Mouse (Mus musculus) cerebellum, adult 9-10 months (tissue): ENCODE data around the gene Apobec3.

ENCODE experiments used
- DNase-seq: peaks from one replicate; pipeline ENCODE4 v3.0.0; 2022

Apobec3 gene

DNA sequence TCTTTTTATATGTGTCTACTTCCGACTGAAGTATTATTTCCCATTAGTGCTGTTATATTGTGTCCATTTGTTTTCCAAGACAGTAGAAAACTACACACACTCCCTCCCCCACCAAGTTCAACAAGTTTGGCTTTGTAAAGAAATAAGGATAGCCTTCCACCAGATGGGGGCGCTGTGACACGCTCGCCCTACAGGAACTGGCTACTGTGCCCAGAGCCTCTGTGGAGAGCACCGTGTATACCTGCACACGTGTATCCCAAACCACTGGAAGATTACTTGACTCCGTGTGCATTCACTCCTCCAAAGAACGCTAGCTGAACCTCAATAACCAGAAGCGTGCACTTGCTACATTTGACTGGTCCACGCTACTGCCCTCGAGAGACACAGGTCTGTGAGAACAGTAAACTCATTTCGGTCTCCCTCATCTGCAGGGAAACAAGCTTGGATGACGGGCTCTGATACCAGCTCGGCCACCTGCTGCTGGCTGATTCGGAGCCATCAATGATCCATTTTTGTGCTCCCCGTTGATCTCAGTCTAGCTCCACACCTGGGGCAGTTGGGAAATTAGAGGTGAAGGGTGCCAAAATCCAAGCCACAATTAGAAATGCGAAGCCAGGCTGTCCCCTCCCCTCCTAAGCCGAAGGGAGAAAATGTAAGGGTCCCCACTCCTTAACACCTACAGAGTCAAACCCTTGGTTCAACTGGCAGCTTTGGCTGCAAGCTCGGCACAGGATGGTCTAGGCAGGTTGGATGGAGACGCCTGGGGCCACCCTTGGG lies at the start of gene Apobec3:
Gene Apobec3, plus strand, starts transcription at position 224 of the 777 bp plus-strand sequence.
- peak; percentile 62 for DNase-seq

DNA sequence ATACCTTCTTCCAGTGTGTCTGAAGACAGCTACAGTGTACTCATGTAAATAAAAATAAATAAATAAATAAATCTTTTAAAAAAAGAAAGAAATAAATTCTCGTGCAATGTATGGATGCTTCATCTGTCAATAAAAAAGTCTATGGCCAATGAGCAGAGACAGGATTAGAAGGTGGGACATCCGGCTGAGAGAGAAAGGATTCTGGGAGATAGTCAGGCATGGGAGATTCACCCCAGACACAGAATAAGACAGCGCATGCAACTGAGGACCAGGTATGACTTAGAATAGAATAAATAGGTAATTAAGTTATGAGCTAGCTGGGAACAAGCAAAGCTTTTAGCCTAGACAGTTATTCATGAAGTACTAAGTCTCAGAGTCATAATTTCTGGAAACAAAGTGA lies 48.5 kb upstream of the Apobec3 start:
- DNase-seq = no peak

GRCm38 (mm10) chr15:79845986-79846385 lies 45.5 kb upstream of the Apobec3 start:
- DNase-seq = no peak

DNA sequence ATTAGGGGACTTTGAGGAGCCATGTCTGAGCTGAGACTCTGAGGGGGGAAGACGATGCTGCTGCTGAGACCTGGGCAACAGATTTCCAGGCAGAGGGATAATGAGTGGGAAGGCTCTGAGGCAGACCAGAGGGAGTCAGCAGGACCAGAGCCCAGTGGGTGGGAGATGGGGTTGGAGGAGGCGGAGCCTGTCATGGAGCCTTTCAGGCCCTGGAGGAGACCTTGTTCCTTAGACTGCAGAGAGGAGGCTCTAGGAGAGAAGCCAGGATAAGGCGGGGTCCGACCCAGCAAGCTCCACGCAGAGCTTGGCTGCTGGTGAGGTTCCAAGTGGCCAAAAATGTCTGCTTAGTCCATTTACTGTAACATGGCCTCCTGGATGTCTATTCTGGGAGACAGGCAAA lies 44.4 kb upstream of the Apobec3 start:
- no peak for DNase-seq

- DNase-seq = no peak
These were observed 41.3 kb upstream of the Apobec3 start for GRCm38 (mm10) chr15:79850143-79850542.

DNA sequence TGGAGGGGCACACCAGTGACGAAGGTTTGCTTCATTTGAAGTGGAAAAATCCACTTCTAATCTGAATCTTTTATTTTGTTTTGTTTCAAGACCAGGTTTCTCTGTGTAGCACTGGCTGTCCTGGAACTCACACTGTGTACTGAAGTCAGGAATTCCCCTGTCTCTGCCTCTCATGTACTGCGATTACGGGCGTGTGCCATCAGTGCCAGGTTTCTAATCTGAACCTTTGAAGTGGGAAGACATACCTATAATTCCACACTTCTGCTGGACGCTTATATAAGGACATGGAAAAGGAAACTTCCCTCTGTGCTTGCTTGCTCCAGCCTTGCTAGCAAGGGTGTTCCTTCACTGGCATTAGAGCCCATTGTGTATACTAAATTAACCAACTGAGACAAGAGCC lies 32.5 kb upstream of the Apobec3 start:
- no peak for DNase-seq

- no peak for DNase-seq
These were observed 31.6 kb upstream of the Apobec3 start for GRCm38 (mm10) chr15:79859821-79860220.

GRCm38 (mm10) chr15:79867260-79868002 lies 24.0 kb upstream of the Apobec3 start:
- no peak for DNase-seq

DNA sequence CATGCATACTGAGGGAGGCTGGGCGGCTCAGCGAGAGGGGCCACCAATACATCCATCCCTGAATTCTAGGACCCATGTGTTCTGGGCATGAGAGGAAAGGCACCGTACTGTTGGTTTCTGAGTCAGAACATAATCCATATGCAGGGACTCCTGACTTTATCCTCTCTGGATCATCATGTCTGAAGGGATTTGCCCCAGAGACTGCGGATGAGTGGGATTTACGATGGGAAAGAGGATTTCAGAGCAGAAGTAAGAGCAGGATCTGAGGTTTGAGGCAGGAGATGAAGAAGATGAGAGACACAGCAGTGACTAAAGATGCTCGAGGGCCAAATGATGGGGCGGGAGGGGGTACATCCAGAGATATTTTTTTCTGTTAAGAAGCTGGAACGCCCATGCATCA lies 17.9 kb upstream of the Apobec3 start:
- DNase-seq = no peak

- DNase-seq = no peak
These were observed 17.5 kb upstream of the Apobec3 start for GRCm38 (mm10) chr15:79873995-79874394.

DNA sequence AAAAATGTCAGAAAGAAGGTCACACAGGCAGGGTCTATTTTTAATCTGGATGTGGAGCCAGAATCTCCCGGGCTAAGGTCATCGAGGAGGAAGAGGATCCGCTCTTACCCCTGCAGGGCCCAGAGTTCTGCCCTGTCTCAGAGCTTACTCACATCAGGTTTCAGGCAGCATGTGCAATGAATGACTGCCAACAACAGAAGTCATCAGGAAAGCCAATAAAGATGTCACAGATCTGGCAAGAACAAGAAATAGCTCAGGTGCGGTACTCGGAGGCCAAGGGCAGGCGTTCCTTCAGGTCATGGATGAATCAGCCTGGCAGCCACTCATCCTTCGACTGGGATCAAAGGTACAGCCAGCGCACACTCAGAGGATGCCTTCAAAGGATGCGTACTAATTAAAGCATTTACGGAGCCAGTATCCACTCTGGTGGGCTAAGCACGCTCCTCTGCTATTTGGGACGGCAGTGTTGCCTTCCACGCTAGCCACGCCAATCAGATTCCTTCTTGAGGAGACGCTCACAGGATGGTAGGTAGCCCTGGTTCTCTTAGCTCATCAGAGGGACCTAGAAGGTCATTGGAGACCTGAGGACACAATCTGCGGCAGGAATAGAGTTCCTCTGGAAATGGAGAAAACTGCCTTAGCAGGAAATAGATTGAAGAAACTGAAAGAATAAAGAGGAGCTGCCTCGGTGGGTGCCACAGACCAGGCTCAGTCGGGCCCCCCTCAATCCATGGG lies 16.0 kb upstream of the Apobec3 start:
- no peak for DNase-seq

DNA sequence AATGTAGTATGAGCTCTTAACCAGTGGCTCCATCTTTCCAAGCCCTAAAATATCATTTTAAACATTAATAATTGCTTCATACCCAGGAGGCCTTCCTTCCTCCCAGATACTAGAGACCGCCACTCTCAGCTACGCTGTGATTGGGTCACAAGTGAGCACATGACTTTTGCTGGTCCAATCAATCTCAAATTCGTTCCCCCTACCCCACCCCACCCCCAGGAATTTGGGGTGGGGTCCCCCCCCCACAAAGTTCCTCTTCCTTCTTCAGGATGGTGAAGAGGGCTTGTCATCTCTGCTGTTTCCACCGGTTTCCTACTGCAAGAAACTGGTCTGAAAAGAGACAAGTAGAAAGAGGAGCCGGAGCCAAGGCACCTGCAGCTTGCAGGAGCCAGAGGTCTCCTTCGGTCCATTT lies 12.7 kb upstream of the Apobec3 start:
- DNase-seq = no peak

GRCm38 (mm10) chr15:79879319-79879718 lies 12.1 kb upstream of the Apobec3 start:
- peak; percentile 67 for DNase-seq

DNA sequence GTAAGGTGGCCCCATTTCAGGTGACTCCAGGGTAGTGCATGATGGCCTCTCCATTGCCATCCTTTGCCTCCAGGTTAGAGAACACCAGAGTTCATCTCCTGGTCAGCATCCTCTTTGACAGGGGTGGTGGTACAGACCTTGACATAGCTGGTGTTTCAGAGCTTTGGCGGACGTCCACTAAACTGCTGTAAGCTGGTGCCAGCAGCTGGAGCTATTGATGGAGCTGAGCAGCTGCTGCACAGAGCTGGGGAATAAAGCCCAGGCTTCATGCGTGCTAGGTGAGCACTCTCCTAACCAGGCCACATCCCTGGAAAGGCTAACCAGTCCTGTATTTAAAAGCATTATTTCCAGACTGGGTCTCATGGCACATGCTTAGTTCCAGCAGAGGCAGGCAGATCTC lies 11.0 kb upstream of the Apobec3 start:
- DNase-seq = no peak

DNA sequence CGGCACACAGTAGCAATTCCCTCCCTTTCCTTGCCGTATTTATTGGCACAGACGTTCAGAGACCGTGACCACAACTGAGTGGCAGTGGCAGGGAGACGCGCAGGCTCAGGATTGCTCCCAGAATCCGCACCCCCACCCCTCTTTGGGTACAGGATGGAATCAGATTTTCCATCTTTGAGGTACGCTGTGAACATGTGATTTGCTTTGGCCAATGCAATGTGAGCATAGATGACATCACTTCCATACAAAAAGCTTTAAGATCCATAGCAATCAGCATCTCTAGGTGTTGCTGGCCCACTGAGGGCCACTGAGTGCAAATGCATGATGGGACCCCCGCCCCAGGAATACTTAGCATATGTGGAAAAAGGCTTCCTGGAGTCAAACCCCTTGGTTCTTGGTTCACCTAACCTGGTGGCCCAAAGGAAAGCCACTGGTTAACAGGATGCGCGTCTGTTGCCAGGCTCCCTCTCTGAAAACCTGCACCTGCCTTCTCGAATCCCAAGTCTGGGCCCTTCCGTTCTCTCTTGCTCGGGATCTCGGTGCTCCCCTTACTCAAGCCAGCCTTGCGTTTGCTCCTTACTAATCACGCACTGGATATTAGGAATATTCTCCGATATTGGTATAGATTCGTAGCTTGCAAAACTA lies 8.7 kb upstream of the Apobec3 start:
- peak; percentile 73 for DNase-seq

DNA sequence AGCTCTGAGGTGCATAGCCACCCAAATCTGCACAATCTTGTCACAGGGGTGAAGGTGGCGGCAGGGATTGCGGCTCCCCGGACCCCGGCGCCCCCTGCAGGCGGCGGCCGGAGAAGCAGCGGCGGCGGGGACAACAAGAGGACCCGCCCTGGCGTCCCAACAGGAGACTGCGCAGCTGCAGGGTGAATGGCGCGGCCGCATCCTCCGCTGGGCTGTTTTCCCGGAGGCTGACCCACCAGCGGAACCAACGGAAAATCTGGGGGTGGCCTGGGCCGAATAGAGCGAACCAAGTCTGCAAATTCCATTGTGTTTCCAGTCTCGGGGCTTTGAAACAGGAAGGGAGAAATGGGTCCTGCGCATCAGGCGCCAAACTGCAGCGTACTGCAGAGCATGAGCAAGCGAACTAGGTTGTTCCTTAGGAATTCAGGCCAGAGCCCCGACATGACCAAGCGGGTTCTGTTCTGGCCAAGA lies 8.1 kb upstream of the Apobec3 start:
- DNase-seq = peak; percentile 96

- DNase-seq = no peak
These were observed 6.6 kb upstream of the Apobec3 start for GRCm38 (mm10) chr15:79884820-79885219.

- DNase-seq = no peak
These were observed 718 bp downstream of the Apobec3 start for GRCm38 (mm10) chr15:79892213-79892541.

DNA sequence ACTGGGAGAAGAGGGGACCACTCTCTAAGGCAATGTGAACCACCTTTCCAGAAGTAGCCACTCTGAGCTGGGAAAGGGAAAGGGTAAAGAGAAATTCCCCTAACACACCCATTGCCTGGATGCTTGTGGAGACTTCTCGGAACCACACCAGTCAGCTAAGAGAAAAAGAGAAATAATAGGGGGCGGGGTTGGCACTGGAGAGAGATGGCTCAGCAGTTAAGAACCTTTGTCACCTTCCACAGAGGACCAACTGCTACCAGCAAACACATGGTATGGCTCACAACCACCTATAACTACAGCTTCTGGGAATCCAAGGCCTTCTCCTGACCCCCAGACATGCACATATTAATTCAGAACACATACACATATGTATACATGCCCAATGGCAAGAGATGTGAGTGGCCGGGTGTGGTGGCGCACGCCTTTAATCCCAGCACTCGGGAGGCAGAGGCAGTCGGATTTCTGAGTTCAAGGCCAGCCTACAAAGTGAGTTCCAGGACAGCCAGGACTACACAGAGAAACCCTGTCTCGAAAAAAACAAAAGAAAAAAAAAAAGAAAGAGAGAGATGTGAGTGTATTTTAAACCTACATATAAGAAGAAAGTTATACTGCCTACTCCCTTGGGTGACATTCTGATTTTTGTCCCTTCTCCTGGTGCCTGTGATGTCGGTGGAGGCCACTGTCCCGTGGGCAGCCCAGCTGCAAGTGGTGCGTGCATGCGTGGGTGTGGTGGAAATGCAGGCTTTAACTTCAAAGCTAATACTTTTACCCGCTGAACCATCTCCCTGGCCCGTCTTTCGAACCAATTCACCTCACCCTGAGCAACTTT lies 1.8 kb downstream of the Apobec3 start:
- DNase-seq = no peak

DNA sequence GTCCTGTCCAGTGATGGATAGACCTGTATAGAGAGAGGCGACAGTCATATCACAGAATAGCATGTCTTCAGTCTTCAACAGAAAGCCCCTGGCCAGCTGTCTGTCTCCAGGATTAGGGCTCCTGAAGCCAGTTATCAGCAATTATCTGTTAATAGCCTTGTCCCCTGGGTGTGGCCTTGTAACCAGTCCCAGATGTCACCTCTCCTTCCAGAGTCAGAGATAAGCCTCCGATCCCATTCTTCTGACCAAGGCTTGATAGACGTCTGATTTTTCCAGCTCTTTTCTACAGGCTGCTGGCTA lies 2.3 kb downstream of the Apobec3 start:
- no peak for DNase-seq

DNA sequence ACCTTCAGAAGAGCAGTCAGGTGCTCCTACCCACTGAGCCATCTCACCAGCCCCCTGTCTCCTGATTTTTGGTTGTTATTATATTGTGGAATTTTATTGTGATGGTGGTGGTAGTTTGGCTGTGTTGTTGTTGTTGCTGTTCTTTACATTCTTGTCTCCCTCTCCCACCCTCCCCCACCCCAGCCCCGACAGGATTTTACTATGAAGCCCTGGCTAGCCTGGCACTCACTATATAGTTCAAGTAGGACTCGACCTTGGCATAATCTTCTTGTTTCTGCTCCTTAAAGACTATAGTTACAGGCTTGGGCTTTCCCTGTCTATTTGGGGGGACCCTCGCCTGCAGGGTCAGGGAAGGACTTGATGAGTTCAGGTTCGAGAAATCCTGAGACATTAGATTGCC lies 2.9 kb downstream of the Apobec3 start:
- DNase-seq = no peak
